In genomic region chr15:86061221-86061620, GRCm38 (mm10) we compare ENCODE assay signal across 12 mouse cellular contexts. TPM values are rescaled to one million over a fixed set of nuclear protein-coding genes. Genes with fewer than 3 reads are reported as not detected.
A peak's percentile ranks its signal among the peaks of the same experiment; 100 is the strongest.
DNase-seq lines count a peak whose midpoint lies in the region; ATAC-seq and TF ChIP-seq lines count a peak whose summit lies in the region.
"Had no signal": no experiment of that assay in that cellular context is flagged by ENCODE, and none has a peak within 500 bp of the region (broad histone marks: within the 10 kb centered on the region; RNA-seq: fewer than 3 reads in every experiment).

No protein-coding gene starts in this region.

- TF ChIP-seq CTCF in intestine, postnatal 0 days (IDR thresholded peaks at IDR 0.05; ENCODE audit: low read depth) = no peak
- no peak for TF ChIP-seq CTCF in hindbrain, postnatal 0 days (IDR thresholded peaks at IDR 0.05; ENCODE audit: low read depth)

- 81% methylated on average over 7 of the region's 7 CpGs for WGBS in intestine, embryonic 15.5 days
- 68% methylated on average over 7 of the region's 7 CpGs for WGBS in intestine, postnatal 0 days
- WGBS in forebrain, embryonic 13.5 days = 91% methylated on average over 7 of the region's 7 CpGs
- WGBS in hindbrain, postnatal 0 days = 88% methylated on average over 7 of the region's 7 CpGs
- WGBS in neural tube, embryonic 14.5 days = 91% methylated on average over 7 of the region's 7 CpGs

- no peak for DNase-seq in hindbrain, postnatal 0 days (ENCODE audit: low spot score)
- no peak for DNase-seq in Muller cell, postnatal 12 days (ENCODE audit: inconsistent ontology term)
- DNase-seq in adrenal gland, postnatal 25 days = no peak
- DNase-seq: adrenal gland, adult 8-10 months; cerebellum, adult 9-11 months; kidney, adult 18-20 months; right cerebral cortex, postnatal 4 days; thymus, postnatal 4 days had no signal

- H3K4me1 ChIP-seq in intestine, embryonic 15.5 days (replicated peaks) = peaks cover 48% of the 10 kb centered on the region
- H3K4me1 ChIP-seq in intestine, postnatal 0 days (replicated peaks; ENCODE audit: control insufficient read depth, insufficient read depth, low read length) = peaks cover 13% of the 10 kb centered on the region
- H3K4me1 ChIP-seq in forebrain, embryonic 13.5 days = peaks cover 51% of the 10 kb centered on the region
- peaks cover 43% of the 10 kb centered on the region for H3K4me1 ChIP-seq in hindbrain, postnatal 0 days (ENCODE audit: insufficient read depth, low read length)
- H3K4me1 ChIP-seq in neural tube, embryonic 14.5 days (ENCODE audit: control insufficient read depth, insufficient read depth, low read length) = peaks cover 41% of the 10 kb centered on the region

- peak overlapping the region; percentile 26; the same call in 1 of the 2 replicates for H3K4me2 ChIP-seq in intestine, embryonic 15.5 days (replicated peaks)
- no peak overlapping the region for H3K4me2 ChIP-seq in intestine, postnatal 0 days (replicated peaks; ENCODE audit: low read depth)
- H3K4me2 ChIP-seq in forebrain, embryonic 13.5 days = peak overlapping the region; percentile 78
- peak overlapping the region; percentile 93 for H3K4me2 ChIP-seq in hindbrain, postnatal 0 days (ENCODE audit: low read depth, low read length)
- H3K4me2 ChIP-seq in neural tube, embryonic 14.5 days (ENCODE audit: low read depth, low read length) = peak overlapping the region; percentile 99

- H3K27me3 ChIP-seq in intestine, embryonic 15.5 days (replicated peaks) = no peaks in the 10 kb centered on the region
- no peaks in the 10 kb centered on the region for H3K27me3 ChIP-seq in intestine, postnatal 0 days (replicated peaks; ENCODE audit: control insufficient read depth, insufficient read depth, low read length)
- H3K27me3 ChIP-seq in forebrain, embryonic 13.5 days = no peaks in the 10 kb centered on the region
- no peaks in the 10 kb centered on the region for H3K27me3 ChIP-seq in hindbrain, postnatal 0 days (ENCODE audit: insufficient read depth, low read length)
- no peaks in the 10 kb centered on the region for H3K27me3 ChIP-seq in neural tube, embryonic 14.5 days (ENCODE audit: control insufficient read depth, insufficient read depth, low read length)

- H3K27ac ChIP-seq in intestine, embryonic 15.5 days = 0 out of 2 replicates have a peak overlapping the region, but pooled peaks have one; percentile 33
- H3K27ac ChIP-seq in intestine, postnatal 0 days (ENCODE audit: low read depth, low read length) = no peak overlapping the region
- no peak overlapping the region for H3K27ac ChIP-seq in forebrain, embryonic 13.5 days
- H3K27ac ChIP-seq in hindbrain, postnatal 0 days = no peak overlapping the region
- H3K27ac ChIP-seq in neural tube, embryonic 14.5 days (ENCODE audit: low read depth, low read length) = no peak overlapping the region

- no peaks in the 10 kb centered on the region for H3K9me3 ChIP-seq in intestine, embryonic 15.5 days
- no peaks in the 10 kb centered on the region for H3K9me3 ChIP-seq in intestine, postnatal 0 days (ENCODE audit: control insufficient read depth)
- no peaks in the 10 kb centered on the region for H3K9me3 ChIP-seq in forebrain, embryonic 13.5 days (replicated peaks)
- no peaks in the 10 kb centered on the region for H3K9me3 ChIP-seq in hindbrain, postnatal 0 days (ENCODE audit: low read length)
- no peaks in the 10 kb centered on the region for H3K9me3 ChIP-seq in neural tube, embryonic 14.5 days (ENCODE audit: control insufficient read depth, low read length)

- no peaks in the 10 kb centered on the region for H3K36me3 ChIP-seq in intestine, embryonic 15.5 days
- H3K36me3 ChIP-seq in intestine, postnatal 0 days (ENCODE audit: control insufficient read depth, insufficient read depth) = no peaks in the 10 kb centered on the region; the same call in 1 of the 2 replicates
- peaks cover 5% of the 10 kb centered on the region; the same call in 1 of the 2 replicates for H3K36me3 ChIP-seq in forebrain, embryonic 13.5 days (ENCODE audit: poor library complexity, severe bottlenecking)
- H3K36me3 ChIP-seq in hindbrain, postnatal 0 days (ENCODE audit: insufficient read depth, low read length) = no peaks in the 10 kb centered on the region
- H3K36me3 ChIP-seq in neural tube, embryonic 14.5 days (ENCODE audit: control insufficient read depth, insufficient read depth, low read length) = no peaks in the 10 kb centered on the region

- no peak overlapping the region for H3K9ac ChIP-seq in intestine, embryonic 15.5 days
- no peak overlapping the region for H3K9ac ChIP-seq in intestine, postnatal 0 days (ENCODE audit: low read depth, low read length)
- H3K9ac ChIP-seq in forebrain, embryonic 13.5 days = peak overlapping the region; percentile 98; the same call in 1 of the 2 replicates
- peak overlapping the region; percentile 33; the same call in 1 of the 2 replicates for H3K9ac ChIP-seq in hindbrain, postnatal 0 days (replicated peaks; ENCODE audit: low read length)
- H3K9ac ChIP-seq in neural tube, embryonic 14.5 days (replicated peaks; ENCODE audit: low read depth, low read length) = peak overlapping the region; percentile 0; the same call in 1 of the 2 replicates

- ATAC-seq in intestine, embryonic 15.5 days = no peak
- ATAC-seq in intestine, postnatal 0 days = no peak
- no peak for ATAC-seq in forebrain, embryonic 13.5 days
- no peak for ATAC-seq in hindbrain, postnatal 0 days
- no peak for ATAC-seq in neural tube, embryonic 14.5 days (ENCODE audit: low read depth)

- H3K4me3 ChIP-seq in intestine, embryonic 15.5 days (replicated peaks) = no peak overlapping the region
- no peak overlapping the region for H3K4me3 ChIP-seq in intestine, postnatal 0 days (ENCODE audit: low read depth, low read length)
- peak overlapping the region; percentile 81 for H3K4me3 ChIP-seq in forebrain, embryonic 13.5 days
- H3K4me3 ChIP-seq in hindbrain, postnatal 0 days (ENCODE audit: low read length) = no peak overlapping the region
- H3K4me3 ChIP-seq in neural tube, embryonic 14.5 days (ENCODE audit: low read depth, low read length) = peak overlapping the region; percentile 91

RNA-seq across cellular contexts. Expression of gene Gramd4, which starts 3.7 kb away (rescaled TPM):
- 12.4 and 13.6 TPM in 2 replicates for polyA plus RNA-seq in intestine, embryonic 15.5 days (2015; fragmentation: Nextera tagmentation; extraction: Ambion mirVana)
- polyA plus RNA-seq in intestine, postnatal 0 days (2015; fragmentation: Nextera tagmentation; extraction: Ambion mirVana) = 5.6 and 6.4 TPM in 2 replicates
- polyA plus RNA-seq in forebrain, embryonic 13.5 days (2015; fragmentation: Nextera tagmentation; extraction: Ambion mirVana) = 30.1 and 31.6 TPM in 2 replicates
- total RNA-seq in hindbrain, postnatal 0 days (2014; rRNA removed) = 36.2 and 40.9 TPM in 2 replicates
- 18.6 and 19.0 TPM in 2 replicates for polyA plus RNA-seq in hindbrain, postnatal 0 days (2015; fragmentation: Nextera tagmentation; extraction: Ambion mirVana)
- polyA plus RNA-seq in neural tube, embryonic 14.5 days (2014; fragmentation: Nextera tagmentation; extraction: Ambion mirVana) = 17.1 and 23.6 TPM in 2 replicates
- total RNA-seq in adrenal gland, postnatal 25 days (2021) = 10.1 and 17.4 TPM in 2 replicates

RNA-seq across cellular contexts. Expression of gene Celsr1, which starts 27.6 kb away (rescaled TPM):
- 1.1 TPM in 2 replicates for polyA plus RNA-seq in intestine, embryonic 15.5 days (2015; fragmentation: Nextera tagmentation; extraction: Ambion mirVana)
- 0.33 and 0.39 TPM in 2 replicates for polyA plus RNA-seq in intestine, postnatal 0 days (2015; fragmentation: Nextera tagmentation; extraction: Ambion mirVana)
- polyA plus RNA-seq in forebrain, embryonic 13.5 days (2015; fragmentation: Nextera tagmentation; extraction: Ambion mirVana) = 6.6 and 7.1 TPM in 2 replicates
- total RNA-seq in hindbrain, postnatal 0 days (2014; rRNA removed) = 16.4 and 19.4 TPM in 2 replicates
- 0.98 and 0.99 TPM in 2 replicates for polyA plus RNA-seq in hindbrain, postnatal 0 days (2015; fragmentation: Nextera tagmentation; extraction: Ambion mirVana)
- 2.4 and 2.6 TPM in 2 replicates for polyA plus RNA-seq in neural tube, embryonic 14.5 days (2014; fragmentation: Nextera tagmentation; extraction: Ambion mirVana)
- total RNA-seq in adrenal gland, postnatal 25 days (2021) = 6.9 and 8.7 TPM in 2 replicates

Comparison
In these comparisons a context has a peak if more than half of its experiments do, and no peak if none do; other contexts are left out.
1. H3K4me3 ChIP-seq: peak in forebrain, embryonic 13.5 days (single experiment) and neural tube, embryonic 14.5 days (single experiment); none in intestine, embryonic 15.5 days (single experiment), intestine, postnatal 0 days (single experiment) and hindbrain, postnatal 0 days (single experiment).
2. H3K9ac ChIP-seq: peak in forebrain, embryonic 13.5 days (single experiment), hindbrain, postnatal 0 days (single experiment) and neural tube, embryonic 14.5 days (single experiment); none in intestine, embryonic 15.5 days (single experiment) and intestine, postnatal 0 days (single experiment).